Mouse (Mus musculus) heart, postnatal 36 days (tissue): ENCODE results near the gene Mrps23. TPM values are rescaled to one million over a fixed set of nuclear protein-coding genes. Genes with fewer than 3 reads are reported as not detected.
"Not testable (repeated sequence)": the region's sequence is repeated elsewhere in the genome, so short reads cannot be mapped to it uniquely, and the experiment has no call there.

Experiments used
- DNase-seq, 2 experiments: peaks; one replicate each; pipeline ENCODE4 v3.0.0; 2021 to 2022
- intact Hi-C: fragments of 180-260 bp; cut with DNase I; formaldehyde crosslinking; loops from one replicate; pipeline ENCODE4 v1.15.1; 2025
- total RNA-seq, 2 experiments: library from RNA; stranded (reverse); gene quantifications; 2 replicates each; pipeline ENCODE4 v1.2.3; 2021

The Mrps23 gene
- total RNA-seq, 2 experiments from 2014 or later = 273 to 312 TPM

- no peak for DNase-seq
- intact Hi-C loops = loop anchor here (2.0 to 10.0 kb wide), 2 partner anchors 215 to 467 kb away; partner anchors contain the start of genes Dynll2 and Supt4a
Measured at GRCm38 (mm10) chr11:88202077-88202476, 2.1 kb upstream of the Mrps23 start.

- intact Hi-C loops = loop anchor here (10.0 kb wide), 1 partner anchor 470 kb away; the partner anchor contains the start of gene Supt4a
- no peak for DNase-seq
Measured at GRCm38 (mm10) chr11:88204593-88205368, 593 bp downstream of the Mrps23 start.

GRCm38 (mm10) chr11:88206576-88206975 lies 2.4 kb downstream of the Mrps23 start:
- intact Hi-C loops = loop anchor here (10.0 kb wide), 1 partner anchor 472 kb away; the partner anchor contains the start of gene Supt4a
- DNase-seq = not testable (repeated sequence)

GRCm38 (mm10) chr11:88207697-88208096 lies 3.5 kb downstream of the Mrps23 start:
- intact Hi-C loops = loop anchor here (10.0 kb wide), 1 partner anchor 473 kb away; the partner anchor contains the start of gene Supt4a
- no peak for DNase-seq

GRCm38 (mm10) chr11:88211824-88212582 lies 7.8 kb downstream of the Mrps23 start:
- intact Hi-C loops = no loop called here

GRCm38 (mm10) chr11:88213757-88214156 lies 9.6 kb downstream of the Mrps23 start:
- intact Hi-C loops = no loop called here
- no peak for DNase-seq

More at GRCm38 (mm10) chr11:88211824-88212582, 7.8 kb downstream of the Mrps23 start:
- no peak for DNase-seq

GRCm38 (mm10) chr11:88214881-88215831 lies 11.0 kb downstream of the Mrps23 start:
- peak; percentile 61 to 68 for DNase-seq
- intact Hi-C loops = no loop called here

GRCm38 (mm10) chr11:88216231-88216685 lies 12.1 kb downstream of the Mrps23 start:
- intact Hi-C loops = loop anchor here (1.0 to 2.0 kb wide), 3 partner anchors 36 to 607 kb away; no protein-coding TSS in a partner anchor
- peak; percentile 70 to 71 for DNase-seq

- intact Hi-C loops = no loop called here
Measured at GRCm38 (mm10) chr11:88218155-88218554, 14.0 kb downstream of the Mrps23 start.

GRCm38 (mm10) chr11:88218586-88218985 lies 14.4 kb downstream of the Mrps23 start:
- no peak for DNase-seq
- intact Hi-C loops = no loop called here

More at GRCm38 (mm10) chr11:88218155-88218554, 14.0 kb downstream of the Mrps23 start:
- DNase-seq = no peak

- intact Hi-C loops = no loop called here
- DNase-seq = no peak
Measured at GRCm38 (mm10) chr11:88221929-88222475, 17.8 kb downstream of the Mrps23 start.

GRCm38 (mm10) chr11:88227001-88227957 lies 23.1 kb downstream of the Mrps23 start:
- no peak for DNase-seq
- intact Hi-C loops = no loop called here

GRCm38 (mm10) chr11:88231213-88231790 lies 27.1 kb downstream of the Mrps23 start:
- DNase-seq = no peak
- intact Hi-C loops = no loop called here

GRCm38 (mm10) chr11:88233528-88234427 lies 29.6 kb downstream of the Mrps23 start:
- no peak for DNase-seq
- intact Hi-C loops = no loop called here

- no peak for DNase-seq
- intact Hi-C loops = no loop called here
Measured at GRCm38 (mm10) chr11:88234789-88235188, 30.6 kb downstream of the Mrps23 start.

GRCm38 (mm10) chr11:88235221-88236203 lies 31.3 kb downstream of the Mrps23 start:
- intact Hi-C loops = no loop called here
- peak; percentile 47 to 58 for DNase-seq
